14 mouse cellular contexts compared by ENCODE assay signal in the genomic region with DNA sequence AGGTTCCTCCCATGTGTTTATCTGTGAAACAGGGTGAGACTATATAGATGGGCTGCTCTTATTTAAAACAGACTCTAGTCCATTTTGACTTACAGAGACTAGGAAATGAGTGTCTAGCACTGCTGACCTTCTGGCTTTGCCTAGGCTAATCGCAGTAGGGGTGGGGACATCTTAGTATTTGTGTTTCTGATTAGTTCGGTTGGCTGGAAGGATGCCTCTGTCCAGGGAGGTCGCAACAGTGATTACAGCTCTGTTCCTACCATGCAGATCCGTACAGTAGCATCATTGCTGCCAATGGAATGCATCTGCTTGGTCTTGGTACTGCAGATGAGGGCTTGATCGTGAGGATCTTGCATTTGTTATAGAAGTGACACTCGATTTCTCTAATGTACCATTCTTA. TPM values are rescaled to one million over a fixed set of nuclear protein-coding genes. Genes with fewer than 3 reads are reported as not detected.
DNase-seq lines count a peak whose midpoint lies in the region.
"Had no signal": no experiment of that assay in that cellular context is flagged by ENCODE, and none has a peak within 500 bp of the region (broad histone marks: within the 10 kb centered on the region; RNA-seq: fewer than 3 reads in every experiment).

No protein-coding gene starts in this region.

- peak; percentile 57 for DNase-seq in ES-CJ7 (ENCODE audit: low read depth, low spot score)
- DNase-seq in R1 (ENCODE audit: low read depth, low spot score) = peak; percentile 44
- DNase-seq in thymus, postnatal 4 days = no peak
- no peak for DNase-seq in urinary bladder, postnatal 25 days (ENCODE audit: low spot score)
- DNase-seq in left cerebral cortex, postnatal 10 days (ENCODE audit: extremely low spot score in 1 of 2, low spot score in 2 of 2) = no peak
- DNase-seq: adrenal gland, adult 8-10 months; adrenal gland, postnatal 14 days; adrenal gland, postnatal 36 days; cerebellum, adult 11-12 months; cerebellum, adult 2 months; cerebellum, adult 9-10 months; cerebellum, postnatal 10 days; cerebellum, postnatal 25 days; forebrain, postnatal 0 days had no signal

- intact Hi-C loops in left cerebral cortex, postnatal 10 days (cut with DNase I) = no loop called here

RNA-seq across cellular contexts. Expression of a gene that starts 18.7 kb away (rescaled TPM):
- 10 to 100 TPM; 65.7 to 79.9 TPM for total RNA-seq in left cerebral cortex, postnatal 10 days (2021)

Comparison
In these comparisons a context has a peak if more than half of its experiments do, and no peak if none do; other contexts are left out.
1. DNase-seq: peak in ES-CJ7 (single experiment) and R1 (single experiment); none in thymus, postnatal 4 days (single experiment), urinary bladder, postnatal 25 days (single experiment) and left cerebral cortex, postnatal 10 days (0 of 2).